Mouse (Mus musculus) bone marrow macrophage, adult 2 months (primary cell): Measurements from ENCODE around the gene Ssna1. TPM values are rescaled to one million over a fixed set of nuclear protein-coding genes. Genes with fewer than 3 reads are reported as not detected.
A peak's percentile ranks its signal among the peaks of the same experiment; 100 is the strongest.

Experiments
- H3K27ac ChIP-seq: 2 replicates; pipeline ENCODE4 v1.5.1; 2012; ENCODE audit warnings: low read depth, low read length; ENCODE audit not compliant: insufficient read depth
- H3K4me1 ChIP-seq: 2 replicates; pipeline ENCODE4 v1.6.1; 2012; ENCODE audit warnings: low read length; ENCODE audit not compliant: control insufficient read depth, insufficient read depth
- H3K4me3 ChIP-seq: 2 replicates; pipeline ENCODE4 v1.5.1; 2012; ENCODE audit warnings: mild to moderate bottlenecking, low read length, moderate library complexity; ENCODE audit not compliant: insufficient read depth
- CTCF ChIP-seq: IDR thresholded peaks from 2 replicates; pipeline ENCODE4 v1.5.1; 2012; ENCODE audit warnings: low read depth, mild to moderate bottlenecking, low read length, moderate library complexity
- POLR2A ChIP-seq: IDR thresholded peaks from 2 replicates; pipeline ENCODE4 v1.6.1; 2012; ENCODE audit warnings: mild to moderate bottlenecking, low read depth, low read length, borderline replicate concordance
- polyA plus RNA-seq: library from polyadenylated mRNA; stranded (reverse); fragments of >200 nt; gene quantifications from 2 replicates; pipeline ENCODE4 v1.2.4, GENCODE M21; 2012; ENCODE audit not compliant: missing spikeins, insufficient read depth, insufficient read length

Gene Ssna1
- polyA plus RNA-seq, 1 experiment, result 59.7 TPM

GRCm38 (mm10) chr2:25242101-25242506, 30.1 kb downstream of the Ssna1 start, which contains the start of the genes Rnf208 and Cysrt1:
TSS of gene Rnf208 (plus strand) at chr2:25242255.
TSS of gene Cysrt1 (minus strand) at chr2:25242452.
- H3K27ac ChIP-seq, result no peak within 1 kb of the TSS
- no peak for TF ChIP-seq CTCF
- TF ChIP-seq POLR2A, result no peak
- peaks cover 13% of the 10 kb centered on the region; the same call in 1 of the 2 replicates for H3K4me1 ChIP-seq
- peak within 1 kb of the TSS; percentile 43 for H3K4me3 ChIP-seq

GRCm38 (mm10) chr2:25241438-25241775, 30.8 kb downstream of the Ssna1 start:
- Histone ChIP-seq H3K4me1 (peaks cover 13% of the 10 kb centered on the region; the same call in 1 of the 2 replicates), H3K27ac (no peak overlapping the region), H3K4me3 (peak overlapping the region; percentile 43)
- TF ChIP-seq POLR2A, result no peak
- TF ChIP-seq CTCF, result no peak

- H3K27ac ChIP-seq, result no peak overlapping the region
- TF ChIP-seq CTCF (no peak), POLR2A (no peak)
- peak overlapping the region; percentile 43 for H3K4me3 ChIP-seq
- peaks cover 13% of the 10 kb centered on the region; the same call in 1 of the 2 replicates for H3K4me1 ChIP-seq
Observed at GRCm38 (mm10) chr2:25240723-25241437, 31.4 kb downstream of the Ssna1 start.

DNA sequence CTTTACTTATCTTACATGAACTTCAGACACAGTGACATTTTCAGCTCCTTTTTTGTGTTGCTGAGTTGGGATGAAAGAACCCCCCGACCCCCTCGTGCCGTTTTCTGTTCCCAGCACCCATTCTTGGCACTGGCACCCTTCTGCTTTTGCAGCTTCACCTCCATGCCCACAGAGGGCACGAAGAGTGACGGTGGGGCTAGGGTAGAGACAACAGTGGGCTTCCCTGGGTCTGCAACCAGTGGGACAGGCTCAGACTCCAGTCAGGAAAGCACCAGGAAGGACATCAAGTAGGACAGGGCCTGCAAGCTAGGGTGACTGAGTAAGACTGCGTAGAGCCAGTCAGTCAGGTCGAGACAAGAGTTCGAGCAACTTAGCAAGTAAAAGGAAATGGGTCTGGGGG, 31.9 kb downstream of the Ssna1 start:
- TF ChIP-seq POLR2A, result no peak
- H3K27ac ChIP-seq, result no peak overlapping the region
- peaks cover 13% of the 10 kb centered on the region; the same call in 1 of the 2 replicates for H3K4me1 ChIP-seq
- H3K4me3 ChIP-seq, result peak overlapping the region; percentile 43

- TF ChIP-seq CTCF (0 out of 2 replicates have a peak, but pooled peaks have one; percentile 12), POLR2A (no peak)
- peaks cover 13% of the 10 kb centered on the region; the same call in 1 of the 2 replicates for H3K4me1 ChIP-seq
- H3K27ac ChIP-seq, result no peak overlapping the region
- H3K4me3 ChIP-seq, result no peak overlapping the region
Observed at GRCm38 (mm10) chr2:25239766-25240165, 32.5 kb downstream of the Ssna1 start.

DNA sequence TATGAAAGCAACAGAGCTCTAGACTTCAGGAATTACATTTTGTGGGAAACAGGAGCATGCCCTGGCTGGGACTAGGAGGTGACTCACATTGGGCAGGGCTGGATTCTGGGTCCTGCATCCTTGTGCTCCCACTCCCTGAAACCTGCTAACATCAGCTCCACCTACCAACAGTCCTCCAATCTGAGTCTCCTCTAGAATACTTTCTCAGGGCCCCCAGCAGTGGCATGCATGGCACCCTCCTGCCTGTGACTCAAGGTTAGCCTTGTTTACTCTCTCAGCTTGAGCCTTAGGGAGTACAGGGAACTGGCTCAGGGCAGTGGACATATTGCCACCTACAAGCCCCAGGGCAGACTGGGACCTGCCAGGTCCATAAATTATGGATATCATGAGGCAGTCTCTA, 34.1 kb downstream of the Ssna1 start:
- TF ChIP-seq CTCF, result no peak
- no peak for TF ChIP-seq POLR2A
- no peak overlapping the region for H3K27ac ChIP-seq
- no peak overlapping the region for H3K4me3 ChIP-seq
- H3K4me1 ChIP-seq, result peaks cover 13% of the 10 kb centered on the region; the same call in 1 of the 2 replicates

GRCm38 (mm10) chr2:25237522-25237921, 34.7 kb downstream of the Ssna1 start:
- H3K4me1 ChIP-seq, result peaks cover 13% of the 10 kb centered on the region; the same call in 1 of the 2 replicates
- no peak overlapping the region for H3K4me3 ChIP-seq
- no peak for TF ChIP-seq CTCF
- no peak for TF ChIP-seq POLR2A
- H3K27ac ChIP-seq, result no peak overlapping the region

DNA sequence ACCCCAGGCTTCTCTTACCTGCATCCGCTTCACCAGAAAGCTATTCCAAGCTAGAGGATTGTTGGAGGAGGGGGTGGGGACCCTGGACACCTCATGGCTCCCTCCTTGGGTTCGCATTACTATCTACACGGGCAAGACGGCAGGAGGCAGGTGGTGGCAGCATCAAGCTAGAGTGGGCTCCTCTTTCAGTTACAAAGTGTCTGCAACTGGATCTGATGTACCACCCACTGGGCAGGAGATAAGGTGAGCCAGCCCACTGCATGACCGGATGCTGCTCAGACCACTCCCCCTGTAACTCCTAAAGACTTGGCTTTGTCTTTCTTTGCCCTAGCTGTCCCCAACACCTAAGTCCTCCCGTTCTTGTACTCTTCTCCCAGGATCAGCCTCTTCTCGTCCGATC, 35.6 kb downstream of the Ssna1 start, which contains the start of gene Rnf224:
TSS of gene Rnf224 (minus strand) at position 174 of the 400 bp plus-strand sequence.
- Histone ChIP-seq H3K4me3 (no peak within 1 kb of the TSS), H3K4me1 (peaks cover 13% of the 10 kb centered on the region; the same call in 1 of the 2 replicates), H3K27ac (no peak within 1 kb of the TSS)
- TF ChIP-seq CTCF (no peak), POLR2A (no peak)

- no peak overlapping the region for H3K4me3 ChIP-seq
- no peak overlapping the region for H3K27ac ChIP-seq
- TF ChIP-seq CTCF (no peak), POLR2A (no peak)
- no peaks in the 10 kb centered on the region for H3K4me1 ChIP-seq
Observed at GRCm38 (mm10) chr2:25234551-25235220, 37.6 kb downstream of the Ssna1 start.

GRCm38 (mm10) chr2:25234050-25234449, 38.2 kb downstream of the Ssna1 start, which contains the start of gene Slc34a3:
TSS of gene Slc34a3 (minus strand) at chr2:25234364.
- TF ChIP-seq POLR2A, result no peak
- TF ChIP-seq CTCF, result no peak
- H3K27ac ChIP-seq, result no peak within 1 kb of the TSS
- no peaks in the 10 kb centered on the region for H3K4me1 ChIP-seq
- no peak within 1 kb of the TSS for H3K4me3 ChIP-seq
